Mouse (Mus musculus): ENCODE measurements around the gene Smim20. TPM values are rescaled to one million over a fixed set of nuclear protein-coding genes. Genes with fewer than 3 reads are reported as not detected.

The Smim20 gene
- polyA plus RNA-seq, 1 experiment from 2014 or later = 89.1 TPM

DNA sequence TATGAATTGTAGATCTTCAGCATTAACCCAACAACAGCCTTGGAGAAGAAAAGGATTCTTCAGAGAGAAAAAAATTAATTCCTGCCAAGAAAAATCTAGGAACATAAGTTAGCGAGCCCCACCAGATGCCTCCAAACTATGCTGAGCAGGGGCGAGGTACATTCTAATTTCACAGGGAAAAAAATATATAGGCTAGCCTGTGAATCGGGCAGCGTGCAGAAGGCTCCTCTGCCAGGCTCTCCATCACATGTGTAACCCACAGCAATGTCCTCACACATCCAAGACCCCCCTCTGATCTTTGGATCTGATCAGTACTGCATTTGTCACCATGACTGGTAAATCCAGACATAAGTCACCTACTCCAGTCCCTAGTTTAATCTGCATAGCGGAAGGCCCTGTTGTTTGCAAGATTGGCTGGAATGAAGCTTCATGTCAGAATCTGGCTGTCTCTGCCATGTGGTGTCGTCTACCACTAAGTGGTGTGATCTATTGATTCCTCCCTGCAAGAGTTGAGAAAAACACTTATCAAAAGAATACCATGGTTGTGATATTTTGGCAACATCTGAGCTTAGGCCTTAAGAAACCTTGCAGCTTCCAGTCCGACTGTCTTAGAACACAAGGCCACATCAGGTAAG, 23.9 kb upstream of the Smim20 start:
- H3K4me2 ChIP-seq = no peak overlapping the region
- ATAC-seq (ENCODE audit: borderline replicate concordance, extremely low read depth, low FRiP score, low TSS enrichment) = no peak
- H3K27ac ChIP-seq = no peak overlapping the region
- H3K27me3 ChIP-seq = no peaks in the 10 kb centered on the region
- no peak overlapping the region for H3K4me3 ChIP-seq
- no peaks in the 10 kb centered on the region for H3K9me3 ChIP-seq
- H3K9ac ChIP-seq = no peak overlapping the region
- H3K4me1 ChIP-seq = 0 out of 2 replicates have a peak, but pooled peaks cover 3% of the 10 kb centered on the region
- no peaks in the 10 kb centered on the region for H3K36me3 ChIP-seq
- 76% methylated on average over 7 of the region's 7 CpGs for WGBS

DNA sequence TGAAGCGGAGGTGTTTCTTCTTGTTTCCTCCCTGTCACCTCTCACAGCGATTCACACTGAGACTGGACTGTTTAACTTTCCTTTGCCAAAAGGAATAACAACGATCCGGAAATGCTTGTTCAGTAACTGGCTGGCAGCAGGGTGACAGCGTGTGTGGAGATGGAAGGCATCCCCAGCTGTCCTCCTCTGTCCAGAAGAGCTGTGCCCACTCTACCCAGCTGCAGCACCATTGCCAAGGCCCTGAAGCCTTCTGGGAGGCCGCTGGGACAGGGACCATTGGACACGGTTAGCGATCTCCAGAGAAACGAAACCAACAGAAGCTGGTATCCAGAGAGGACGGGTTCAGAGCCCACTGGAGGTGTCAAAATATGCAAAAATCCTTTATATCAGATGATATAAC, 22.9 kb upstream of the Smim20 start:
- Histone ChIP-seq H3K27me3 (no peaks in the 10 kb centered on the region), H3K4me1 (0 out of 2 replicates have a peak, but pooled peaks cover 3% of the 10 kb centered on the region), H3K36me3 (no peaks in the 10 kb centered on the region), H3K27ac (no peak overlapping the region), H3K4me2 (no peak overlapping the region), H3K9ac (no peak overlapping the region), H3K9me3 (no peaks in the 10 kb centered on the region), H3K4me3 (no peak overlapping the region)
- peak; percentile 24; the same call in 1 of the 2 replicates for ATAC-seq (ENCODE audit: borderline replicate concordance, extremely low read depth, low FRiP score, low TSS enrichment)
- 45% methylated on average over 10 of the region's 10 CpGs for WGBS

DNA sequence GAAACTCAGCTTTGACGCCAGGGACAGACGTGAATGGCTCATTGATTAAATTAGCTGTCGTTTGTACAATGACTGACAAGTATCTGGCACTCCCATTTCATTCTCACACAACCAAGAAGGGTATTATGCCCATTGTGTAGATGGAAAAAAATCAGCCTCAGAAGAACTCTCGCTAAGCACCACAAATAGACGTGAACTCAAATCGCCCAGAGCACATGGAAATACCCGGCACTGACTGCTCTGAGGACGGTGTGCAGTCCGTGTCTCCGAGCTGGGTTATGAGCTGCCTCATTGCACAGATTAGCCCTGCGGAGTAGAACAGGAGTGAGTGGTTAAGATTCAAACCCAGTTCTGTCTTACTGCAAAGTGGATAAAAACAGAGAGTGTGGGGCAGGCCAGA, 18.4 kb upstream of the Smim20 start:
- Histone ChIP-seq H3K4me1 (0 out of 2 replicates have a peak, but pooled peaks cover 3% of the 10 kb centered on the region), H3K36me3 (no peaks in the 10 kb centered on the region), H3K4me3 (no peak overlapping the region), H3K4me2 (no peak overlapping the region), H3K27ac (no peak overlapping the region), H3K27me3 (no peaks in the 10 kb centered on the region), H3K9me3 (no peaks in the 10 kb centered on the region), H3K9ac (no peak overlapping the region)
- WGBS = 79% methylated on average over 11 of the region's 11 CpGs
- ATAC-seq (ENCODE audit: borderline replicate concordance, extremely low read depth, low FRiP score, low TSS enrichment) = no peak

DNA sequence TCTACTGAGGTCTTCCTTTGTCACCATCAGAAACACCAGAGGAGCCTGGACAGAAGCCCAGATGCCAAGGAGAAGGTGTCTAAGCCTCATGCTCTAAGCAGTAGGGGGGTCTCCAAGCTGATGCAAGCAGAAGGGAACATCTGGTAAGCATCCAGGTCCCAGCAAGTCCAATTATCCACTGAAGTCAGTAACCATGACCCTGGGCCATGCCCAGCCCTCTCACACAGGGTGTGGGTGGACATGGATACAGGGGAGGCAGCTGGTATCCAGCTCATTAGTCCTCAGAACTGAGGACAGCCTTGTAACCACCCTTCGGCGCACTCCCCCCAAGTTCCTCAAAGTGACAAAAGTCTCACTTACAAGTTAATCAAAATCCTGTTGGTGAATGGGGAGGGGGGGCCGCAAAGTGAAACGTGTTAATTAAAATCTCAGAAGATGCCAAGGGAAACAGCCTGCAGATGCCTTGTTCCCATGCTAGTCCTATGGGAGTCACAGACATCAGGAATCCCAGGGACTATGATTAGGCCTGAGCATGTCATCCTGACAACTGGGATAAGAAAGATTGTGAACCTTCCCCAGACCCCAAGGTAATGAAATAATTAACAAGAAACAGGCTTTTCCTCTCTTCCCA, 17.3 kb upstream of the Smim20 start:
- no peak overlapping the region for H3K9ac ChIP-seq
- no peaks in the 10 kb centered on the region for H3K27me3 ChIP-seq
- H3K9me3 ChIP-seq = no peaks in the 10 kb centered on the region
- no peak overlapping the region for H3K4me2 ChIP-seq
- ATAC-seq (ENCODE audit: borderline replicate concordance, extremely low read depth, low FRiP score, low TSS enrichment) = 0 out of 2 replicates have a peak, but pooled peaks have one; percentile 27
- H3K4me3 ChIP-seq = no peak overlapping the region
- no peaks in the 10 kb centered on the region for H3K4me1 ChIP-seq
- no peak overlapping the region for H3K27ac ChIP-seq
- 70% methylated on average over 4 of the region's 4 CpGs for WGBS
- no peaks in the 10 kb centered on the region for H3K36me3 ChIP-seq

DNA sequence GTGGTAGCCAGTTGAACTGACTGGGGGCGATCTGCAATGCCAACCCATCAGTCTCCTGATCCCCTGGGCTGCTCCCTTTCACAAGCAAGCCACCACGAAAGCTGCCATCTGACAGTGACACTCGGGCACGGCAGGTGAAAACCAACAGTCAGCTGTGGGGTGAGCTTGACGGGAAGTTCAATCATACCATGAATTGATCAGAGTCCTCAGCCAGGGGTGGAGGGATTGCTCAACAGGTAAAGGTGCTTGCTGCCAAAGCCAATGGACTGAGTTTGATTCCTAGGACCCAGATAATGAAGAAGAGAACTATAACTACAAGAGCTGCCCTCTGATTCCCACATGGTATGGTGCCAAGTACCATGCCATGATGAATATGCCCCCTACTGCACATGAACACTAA, 12.7 kb upstream of the Smim20 start:
- H3K9me3 ChIP-seq = no peaks in the 10 kb centered on the region
- H3K36me3 ChIP-seq = no peaks in the 10 kb centered on the region
- no peak overlapping the region for H3K4me2 ChIP-seq
- no peak overlapping the region for H3K27ac ChIP-seq
- ATAC-seq (ENCODE audit: borderline replicate concordance, extremely low read depth, low FRiP score, low TSS enrichment) = no peak
- H3K9ac ChIP-seq = no peak overlapping the region
- WGBS = 84% methylated on average over 5 of the region's 5 CpGs
- H3K27me3 ChIP-seq = peaks cover 19% of the 10 kb centered on the region; the same call in 1 of the 2 replicates
- no peak overlapping the region for H3K4me3 ChIP-seq
- H3K4me1 ChIP-seq = peaks cover 10% of the 10 kb centered on the region

DNA sequence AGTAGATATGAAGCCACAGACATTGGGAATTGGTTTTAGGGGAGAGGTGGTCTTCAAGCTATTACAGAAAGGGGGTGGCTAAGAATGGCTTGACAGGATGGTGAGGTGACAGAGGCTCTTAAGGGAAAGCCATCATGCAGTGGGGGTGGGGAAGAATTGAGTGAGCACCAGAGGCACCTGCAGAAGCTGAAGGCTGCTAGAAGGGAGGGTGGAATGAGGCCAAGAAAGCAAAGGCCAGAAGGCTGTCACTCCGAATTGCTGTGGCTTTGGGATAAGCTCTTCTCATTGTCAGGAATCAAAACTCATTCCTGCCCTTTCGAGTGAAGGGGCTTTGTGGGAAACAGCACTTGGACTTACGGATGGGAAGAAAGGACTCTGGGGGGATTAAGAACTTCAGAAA, 12.1 kb upstream of the Smim20 start:
- Histone ChIP-seq H3K4me1 (peaks cover 10% of the 10 kb centered on the region), H3K27me3 (peaks cover 21% of the 10 kb centered on the region; the same call in 1 of the 2 replicates), H3K9ac (no peak overlapping the region), H3K4me3 (no peak overlapping the region), H3K9me3 (no peaks in the 10 kb centered on the region), H3K36me3 (no peaks in the 10 kb centered on the region), H3K4me2 (no peak overlapping the region), H3K27ac (no peak overlapping the region)
- WGBS = 55% methylated on average over 3 of the region's 3 CpGs
- no peak for ATAC-seq (ENCODE audit: borderline replicate concordance, extremely low read depth, low FRiP score, low TSS enrichment)

DNA sequence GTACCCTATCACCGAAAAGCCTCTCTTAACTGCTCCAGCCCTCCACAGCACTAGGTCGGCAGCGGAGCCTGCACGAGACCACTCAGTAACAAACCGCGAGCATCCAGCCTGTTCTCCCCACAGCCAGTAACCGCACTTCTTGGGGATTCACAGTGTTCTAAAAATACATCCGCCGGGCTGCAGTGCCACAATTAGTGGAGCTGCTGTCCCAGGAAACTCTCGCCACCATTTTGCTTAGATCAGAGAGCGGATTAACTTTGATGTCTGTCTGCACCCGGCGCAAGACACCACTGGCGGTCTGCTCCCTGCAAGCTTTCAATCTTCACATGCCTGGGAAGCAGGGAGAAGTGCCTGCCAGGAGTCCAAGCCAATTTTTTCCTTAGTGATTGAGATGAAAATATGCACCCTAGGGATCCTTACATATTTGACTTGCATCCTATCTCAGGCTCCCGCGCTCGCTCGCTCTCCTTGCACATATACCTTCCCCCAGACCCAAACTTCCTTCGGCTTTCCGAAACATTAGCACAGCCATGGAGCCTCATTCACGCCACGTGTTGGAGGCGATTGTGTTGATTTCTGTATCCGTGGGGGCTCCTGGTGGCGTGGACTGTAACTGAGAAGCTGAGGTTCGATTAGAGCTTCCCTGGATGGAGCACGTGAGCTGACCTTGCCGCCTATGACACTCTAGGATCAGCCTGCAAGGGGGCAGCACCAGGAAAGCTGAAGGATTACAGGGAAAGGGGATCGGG, 8.7 kb upstream of the Smim20 start:
- Histone ChIP-seq H3K36me3 (no peaks in the 10 kb centered on the region), H3K4me3 (peak overlapping the region; percentile 37), H3K9ac (peak overlapping the region; percentile 23), H3K4me2 (peak overlapping the region; percentile 69), H3K27ac (no peak overlapping the region), H3K4me1 (peaks cover 10% of the 10 kb centered on the region), H3K27me3 (peaks cover 21% of the 10 kb centered on the region; the same call in 1 of the 2 replicates), H3K9me3 (no peaks in the 10 kb centered on the region)
- 2% methylated on average over 29 of the region's 29 CpGs for whole genome bisulfite sequencing
- peak; percentile 25; the same call in 1 of the 2 replicates for ATAC-seq (ENCODE audit: borderline replicate concordance, extremely low read depth, low FRiP score, low TSS enrichment)

DNA sequence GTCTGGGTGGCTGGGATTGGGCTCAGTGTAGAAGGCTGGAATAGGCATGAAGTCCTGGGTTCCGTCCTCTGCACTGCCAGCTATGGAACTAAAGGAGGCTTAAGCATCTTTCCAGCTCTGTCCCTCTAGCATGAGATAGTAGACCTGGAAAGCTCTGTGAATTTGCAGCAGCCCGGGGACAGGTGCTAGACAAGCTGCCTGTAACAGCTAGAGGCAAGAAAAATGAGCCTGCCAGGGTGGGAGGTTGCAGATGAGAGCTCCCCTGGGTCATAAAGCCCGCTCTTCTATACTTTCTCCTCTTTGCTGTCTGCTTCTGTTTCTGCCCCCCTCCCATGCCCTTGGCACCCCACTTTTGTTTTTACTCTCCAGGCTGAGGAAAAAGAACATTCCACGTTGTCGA, 7.0 kb upstream of the Smim20 start:
- H3K4me2 ChIP-seq = no peak overlapping the region
- H3K27me3 ChIP-seq = peaks cover 21% of the 10 kb centered on the region; the same call in 1 of the 2 replicates
- H3K9me3 ChIP-seq = no peaks in the 10 kb centered on the region
- no peak for ATAC-seq (ENCODE audit: borderline replicate concordance, extremely low read depth, low FRiP score, low TSS enrichment)
- H3K4me1 ChIP-seq = peaks cover 10% of the 10 kb centered on the region
- no peak overlapping the region for H3K27ac ChIP-seq
- no peak overlapping the region for H3K4me3 ChIP-seq
- 50% methylated on average over 5 of the region's 5 CpGs for WGBS
- H3K36me3 ChIP-seq = no peaks in the 10 kb centered on the region
- H3K9ac ChIP-seq = no peak overlapping the region

DNA sequence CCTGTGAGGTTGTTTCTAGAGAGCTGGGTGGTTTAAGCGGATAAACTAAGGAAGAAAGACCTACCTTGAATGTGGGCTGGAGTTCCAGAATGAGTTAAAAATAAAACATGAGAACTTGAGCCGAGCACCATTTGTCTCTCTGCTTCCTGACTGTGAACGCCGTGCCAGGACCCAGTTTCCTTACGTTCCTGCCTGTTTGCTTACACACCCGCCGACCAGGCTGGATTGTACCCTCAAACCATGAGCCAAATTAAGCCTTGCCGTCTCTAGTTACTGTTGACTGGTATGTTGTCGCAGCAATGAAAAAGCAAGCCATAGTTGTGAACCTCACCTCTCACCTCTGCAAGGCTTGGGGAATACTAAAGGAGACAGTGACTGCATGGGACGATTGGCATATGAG, 4.9 kb upstream of the Smim20 start:
- Histone ChIP-seq H3K9me3 (no peaks in the 10 kb centered on the region), H3K9ac (no peak overlapping the region), H3K4me3 (no peak overlapping the region), H3K4me1 (peaks cover 10% of the 10 kb centered on the region), H3K4me2 (no peak overlapping the region), H3K27ac (no peak overlapping the region), H3K36me3 (no peaks in the 10 kb centered on the region), H3K27me3 (peaks cover 16% of the 10 kb centered on the region; the same call in 1 of the 2 replicates)
- ATAC-seq (ENCODE audit: borderline replicate concordance, extremely low read depth, low FRiP score, low TSS enrichment) = no peak
- WGBS = 68% methylated on average over 10 of the region's 10 CpGs

DNA sequence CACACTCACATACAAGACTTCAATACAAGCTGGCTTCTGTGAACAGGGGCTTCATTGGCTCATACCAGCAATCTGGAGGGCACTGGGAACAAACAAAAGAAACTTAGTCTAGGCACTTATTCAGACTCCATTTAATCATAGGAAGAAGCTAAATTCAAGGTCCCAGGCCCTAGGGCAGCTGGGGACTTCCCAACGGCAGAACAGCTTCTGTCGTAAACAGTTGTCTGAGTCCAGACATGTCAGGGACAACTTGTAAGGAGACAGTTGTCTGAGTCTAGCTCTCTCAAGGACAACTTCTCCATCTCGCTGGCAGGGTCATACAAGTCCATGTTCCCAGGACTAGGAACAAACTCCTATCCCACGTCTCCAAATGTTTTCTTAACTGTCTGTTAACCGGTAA, 2.8 kb upstream of the Smim20 start:
- Histone ChIP-seq H3K36me3 (no peaks in the 10 kb centered on the region), H3K4me1 (peaks cover 11% of the 10 kb centered on the region), H3K27me3 (peaks cover 3% of the 10 kb centered on the region; the same call in 1 of the 2 replicates), H3K27ac (no peak overlapping the region), H3K9ac (no peak overlapping the region), H3K4me2 (no peak overlapping the region), H3K9me3 (no peaks in the 10 kb centered on the region), H3K4me3 (no peak overlapping the region)
- no peak for ATAC-seq (ENCODE audit: borderline replicate concordance, extremely low read depth, low FRiP score, low TSS enrichment)
- 58% methylated on average over 5 of the region's 5 CpGs for WGBS

DNA sequence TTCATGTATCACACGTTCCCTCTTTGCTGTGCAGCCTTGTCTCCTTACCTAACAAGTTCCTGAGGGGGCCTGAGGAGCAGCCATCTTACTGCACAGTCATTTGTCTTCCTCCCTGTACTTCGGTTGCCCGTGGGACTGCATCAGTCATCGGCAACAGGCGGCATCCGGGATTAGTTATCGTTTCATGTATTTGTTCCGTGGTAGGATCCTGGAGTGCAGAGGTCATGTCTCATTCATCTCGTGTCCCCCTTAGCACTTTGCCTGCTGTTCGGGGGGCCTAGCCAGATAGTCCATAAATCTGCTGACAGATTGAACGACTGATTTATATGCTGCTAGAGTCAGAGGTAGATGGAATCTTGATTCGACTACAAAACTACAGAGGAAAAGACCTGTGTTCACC, 1.1 kb upstream of the Smim20 start:
- Histone ChIP-seq H3K27me3 (no peaks in the 10 kb centered on the region), H3K4me3 (no peak overlapping the region), H3K4me2 (no peak overlapping the region), H3K4me1 (peaks cover 11% of the 10 kb centered on the region), H3K36me3 (no peaks in the 10 kb centered on the region), H3K9ac (no peak overlapping the region), H3K27ac (no peak overlapping the region), H3K9me3 (no peaks in the 10 kb centered on the region)
- whole genome bisulfite sequencing = 46% methylated on average over 12 of the region's 12 CpGs
- no peak for ATAC-seq (ENCODE audit: borderline replicate concordance, extremely low read depth, low FRiP score, low TSS enrichment)

DNA sequence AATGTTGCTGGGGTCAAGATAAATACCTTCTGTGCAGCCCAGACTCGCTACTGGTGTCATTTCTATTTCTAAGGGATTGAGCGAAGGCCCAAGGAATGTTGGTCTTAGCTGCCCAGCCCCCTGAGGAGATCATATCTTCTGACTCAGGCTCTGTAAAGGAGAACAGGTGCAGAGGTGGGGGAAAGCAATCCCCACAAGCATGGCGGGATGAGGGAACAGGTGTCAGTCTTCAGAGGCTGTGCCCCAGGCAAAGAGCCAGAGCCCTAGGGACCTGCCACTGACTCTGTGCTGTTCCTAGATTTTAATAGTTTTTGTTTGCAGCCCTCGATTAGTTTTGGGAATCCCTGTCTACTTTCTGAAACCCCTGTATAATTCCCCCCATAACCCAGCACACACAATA, 702 bp upstream of the Smim20 start:
- Histone ChIP-seq H3K4me1 (peaks cover 11% of the 10 kb centered on the region), H3K36me3 (no peaks in the 10 kb centered on the region), H3K9ac (no peak overlapping the region), H3K27me3 (no peaks in the 10 kb centered on the region), H3K4me2 (no peak overlapping the region), H3K27ac (no peak overlapping the region), H3K9me3 (no peaks in the 10 kb centered on the region), H3K4me3 (no peak overlapping the region)
- ATAC-seq (ENCODE audit: borderline replicate concordance, extremely low read depth, low FRiP score, low TSS enrichment) = no peak
- WGBS = 74% methylated on average over 4 of the region's 4 CpGs
